Mouse (Mus musculus) megakaryocyte, embryonic 14.5 days (primary cell): ENCODE data around the gene Gfra1.

Source experiments
- FLI1 ChIP-seq: IDR thresholded peaks from 2 replicates; pipeline ENCODE4 v1.6.1; 2012; ENCODE audit warnings: low read length, inconsistent platforms, mixed read lengths
- GATA1 ChIP-seq: IDR thresholded peaks from 3 replicates; pipeline ENCODE4 v1.6.1; 2012; ENCODE audit warnings: mixed read lengths, low read length, inconsistent platforms, borderline replicate concordance

- TF ChIP-seq GATA1 = no peak
- TF ChIP-seq FLI1 = no peak
These were observed 146.0 kb downstream of the Gfra1 start for GRCm38 (mm10) chr19:58309620-58310275.
